8 mouse cellular contexts compared by ENCODE assay signal in the genomic region with DNA sequence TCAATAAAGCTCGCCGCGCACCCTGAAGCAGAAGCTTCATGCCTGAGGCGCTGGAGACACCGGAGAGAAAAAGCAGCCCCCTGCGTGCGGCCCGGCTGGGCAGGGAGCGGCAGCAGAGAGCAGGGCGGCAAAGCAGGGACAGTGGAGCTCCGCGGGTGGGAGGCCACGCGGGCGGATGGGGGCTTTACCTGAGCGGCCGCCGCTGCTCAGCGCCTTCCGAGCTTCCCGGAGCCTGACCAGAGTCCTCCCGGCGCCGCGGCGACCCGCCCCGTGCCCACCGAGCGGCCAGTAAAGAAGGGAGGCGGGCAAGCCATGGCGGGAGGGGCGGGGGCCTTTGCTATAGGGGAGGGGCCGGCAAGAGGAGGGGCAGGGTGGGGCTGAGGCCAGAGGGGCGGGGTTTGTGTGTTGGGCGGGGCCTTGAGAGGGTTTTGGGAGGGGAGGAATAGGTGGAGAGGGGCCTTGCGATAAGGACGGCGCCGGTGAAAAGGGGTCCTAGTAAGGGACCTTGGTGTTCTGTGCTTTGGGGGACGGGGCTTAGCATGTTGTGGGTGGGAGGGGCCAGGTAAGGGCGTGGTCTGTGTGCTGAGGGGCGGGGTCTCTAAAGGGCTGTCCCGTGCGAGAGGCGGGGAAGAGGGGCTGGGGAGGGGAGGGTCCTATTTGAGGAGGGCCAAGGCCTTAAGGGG. TPM values are rescaled to one million over a fixed set of nuclear protein-coding genes. Genes with fewer than 3 reads are reported as not detected.
DNase-seq lines count a peak whose midpoint lies in the region; ATAC-seq and TF ChIP-seq lines count a peak whose summit lies in the region.

A gene (minus strand): TSS at position 326 of the 683 bp plus-strand sequence.

- TF ChIP-seq POLR2A in bone marrow macrophage, adult 2 months (IDR thresholded peaks at IDR 0.05; ENCODE audit: borderline replicate concordance, low read depth, low read length), result no peak

- WGBS in embryonic facial prominence, embryonic 15.5 days, result 1% methylated on average over 46 of the region's 46 CpGs
- WGBS in lung, embryonic 15.5 days, result under 1% methylated on average over 44 of the region's 46 CpGs

- peak within 1 kb of the TSS; percentile 92 for H3K4me2 ChIP-seq in embryonic facial prominence, embryonic 15.5 days (replicated peaks)
- H3K4me2 ChIP-seq in lung, embryonic 15.5 days, result peak within 1 kb of the TSS; percentile 87

- peak; percentile 60 for DNase-seq in heart, postnatal 4 days
- DNase-seq in layer of hippocampus, adult 9-11 months, result peak; percentile 31
- peak; percentile 30 for DNase-seq in ovary, postnatal 10 days (ENCODE audit: low spot score)
- DNase-seq in thymus, postnatal 36 days, result peak; percentile 33 to 39

- TF ChIP-seq CTCF in E14TG2a.4 (conservative IDR thresholded peaks at IDR 0.05; ENCODE audit: low read length), result no peak
- no peak for TF ChIP-seq CTCF in bone marrow macrophage, adult 2 months (IDR thresholded peaks at IDR 0.05; ENCODE audit: low read depth, low read length)

- no peak within 1 kb of the TSS for H3K27ac ChIP-seq in bone marrow macrophage, adult 2 months (ENCODE audit: insufficient read depth, low read depth, low read length)
- H3K27ac ChIP-seq in embryonic facial prominence, embryonic 15.5 days (replicated peaks), result no peak within 1 kb of the TSS
- no peak within 1 kb of the TSS for H3K27ac ChIP-seq in lung, embryonic 15.5 days

- peak within 1 kb of the TSS; percentile 91 for H3K4me3 ChIP-seq in E14TG2a.4 (replicated peaks; ENCODE audit: low read length)
- H3K4me3 ChIP-seq in bone marrow macrophage, adult 2 months (ENCODE audit: insufficient read depth, low read length), result peak within 1 kb of the TSS; percentile 59
- H3K4me3 ChIP-seq in embryonic facial prominence, embryonic 15.5 days (replicated peaks), result peak within 1 kb of the TSS; percentile 62
- H3K4me3 ChIP-seq in lung, embryonic 15.5 days, result peak within 1 kb of the TSS; percentile 68

- H3K4me1 ChIP-seq in E14TG2a.4 (replicated peaks; ENCODE audit: low read depth, low read length), result peaks cover 21% of the 10 kb centered on the region
- peaks cover 8% of the 10 kb centered on the region for H3K4me1 ChIP-seq in bone marrow macrophage, adult 2 months (ENCODE audit: control insufficient read depth, insufficient read depth, low read length)
- peaks cover 12% of the 10 kb centered on the region for H3K4me1 ChIP-seq in embryonic facial prominence, embryonic 15.5 days
- peaks cover 14% of the 10 kb centered on the region for H3K4me1 ChIP-seq in lung, embryonic 15.5 days

- H3K27me3 ChIP-seq in E14TG2a.4 (ENCODE audit: insufficient read depth, low read length), result peaks cover 26% of the 10 kb centered on the region
- H3K27me3 ChIP-seq in embryonic facial prominence, embryonic 15.5 days, result no peaks in the 10 kb centered on the region
- H3K27me3 ChIP-seq in lung, embryonic 15.5 days, result peaks cover 9% of the 10 kb centered on the region

- H3K36me3 ChIP-seq in E14TG2a.4 (ENCODE audit: insufficient read depth, low read length), result peaks cover 18% of the 10 kb centered on the region
- no peaks in the 10 kb centered on the region for H3K36me3 ChIP-seq in embryonic facial prominence, embryonic 15.5 days
- no peaks in the 10 kb centered on the region for H3K36me3 ChIP-seq in lung, embryonic 15.5 days

- ATAC-seq in embryonic facial prominence, embryonic 15.5 days (ENCODE audit: insufficient number of reproducible peaks, low FRiP score, low TSS enrichment, low read depth), result peak; percentile 71
- ATAC-seq in lung, embryonic 15.5 days (ENCODE audit: borderline replicate concordance, extremely low read depth, low FRiP score, low TSS enrichment), result peak; percentile 80

- H3K9ac ChIP-seq in embryonic facial prominence, embryonic 15.5 days, result peak within 1 kb of the TSS; percentile 33; the same call in 1 of the 2 replicates
- peak within 1 kb of the TSS; percentile 53 for H3K9ac ChIP-seq in lung, embryonic 15.5 days

- H3K9me3 ChIP-seq in E14TG2a.4 (ENCODE audit: low read length), result no peaks in the 10 kb centered on the region
- no peaks in the 10 kb centered on the region for H3K9me3 ChIP-seq in embryonic facial prominence, embryonic 15.5 days (replicated peaks)
- H3K9me3 ChIP-seq in lung, embryonic 15.5 days, result no peaks in the 10 kb centered on the region

RNA-seq across cellular contexts. Expression of the gene that starts here (rescaled TPM):
- 0.19 TPM in 1 of 2 replicates, not detected in the other for polyA plus RNA-seq in bone marrow macrophage, adult 2 months (2012; ENCODE audit: insufficient read depth, insufficient read length, missing spikeins)
- 4.3 and 5.0 TPM in 2 replicates for polyA plus RNA-seq in embryonic facial prominence, embryonic 15.5 days (2015; fragmentation: Nextera tagmentation; extraction: Ambion mirVana)
- total RNA-seq in heart, postnatal 4 days (2021), result 1 to 10 TPM; 1.6 to 1.8 TPM
- 4.5 TPM in 2 replicates for polyA plus RNA-seq in lung, embryonic 15.5 days (2015; fragmentation: Nextera tagmentation; extraction: Ambion mirVana)
